Mouse (Mus musculus) G1E (cell line): ENCODE results near the gene Gfy.

ENCODE experiments used
- CTCF ChIP-seq: IDR thresholded peaks from 2 replicates; pipeline ENCODE4 v1.5.1; 2012; ENCODE audit warnings: low read depth, low read length, inconsistent platforms, mixed read lengths
- GATA1 ChIP-seq: IDR thresholded peaks from 2 replicates; pipeline ENCODE4 v1.6.1; 2012; ENCODE audit warnings: borderline replicate concordance, low read length, inconsistent platforms, mixed read lengths
- GATA2 ChIP-seq: IDR thresholded peaks from 2 replicates; pipeline ENCODE4 v1.6.1; 2012; ENCODE audit warnings: low read depth, low read length, inconsistent platforms, borderline replicate concordance
- POLR2AphosphoS5 ChIP-seq: IDR thresholded peaks from 2 replicates; pipeline ENCODE4 v1.6.1; 2012; ENCODE audit warnings: low read depth, low read length, inconsistent platforms; ENCODE audit not compliant: insufficient replicate concordance
- TAL1 ChIP-seq: conservative IDR thresholded peaks from 2 replicates; pipeline ENCODE4 v1.6.1; 2012; ENCODE audit warnings: low read depth, low read length, inconsistent platforms, mixed read lengths

DNA sequence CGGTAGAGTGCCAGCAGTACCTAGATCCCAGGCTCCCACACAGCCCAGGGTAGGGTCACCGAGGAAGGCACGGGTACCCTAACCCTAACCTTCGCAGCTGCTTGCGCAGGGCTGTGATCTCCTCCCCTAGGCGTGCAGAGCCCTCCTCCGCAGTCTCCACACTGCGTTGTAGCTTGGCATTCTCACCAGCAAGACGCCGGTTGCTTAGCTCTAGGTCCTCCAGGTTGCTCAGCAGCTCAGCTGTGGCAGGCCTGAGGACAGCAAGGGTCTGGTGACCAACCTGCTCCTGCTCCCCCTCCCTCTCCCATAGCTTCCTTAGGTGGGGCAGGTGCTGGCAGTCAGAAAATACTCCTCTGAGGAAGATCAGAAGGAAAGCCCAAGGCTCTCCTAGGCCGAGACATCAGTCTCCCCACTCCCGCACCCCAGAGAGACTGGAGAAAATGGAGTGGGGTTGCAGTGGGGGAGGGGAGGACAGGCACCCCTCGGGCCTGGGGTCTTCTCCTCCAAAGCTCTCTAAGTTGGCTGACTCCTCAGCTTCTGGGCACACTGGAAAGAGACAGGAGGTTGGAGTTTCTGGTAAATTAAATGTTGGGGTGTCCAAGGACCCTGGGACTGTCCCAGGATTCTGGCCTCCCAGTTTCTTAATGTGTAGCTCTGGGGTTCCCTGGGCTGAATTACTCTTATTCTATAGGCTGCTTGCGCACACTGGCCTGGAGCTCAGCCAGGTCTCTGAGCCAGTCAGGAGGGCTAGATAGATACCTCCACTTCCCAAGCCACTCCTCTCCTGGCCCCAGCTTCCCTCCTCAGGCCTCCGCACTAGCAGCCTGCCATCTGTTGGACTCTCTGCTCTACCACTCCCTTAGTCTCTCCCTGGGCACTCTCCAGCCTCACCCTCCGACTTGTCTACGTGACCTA is 14.8 kb upstream of the Gfy start:
- TF ChIP-seq CTCF (no peak), GATA1 (no peak), POLR2AphosphoS5 (no peak), TAL1 (no peak), GATA2 (no peak)
